Mouse (Mus musculus): Measurements from ENCODE around the gene Gm6482. TPM values are rescaled to one million over a fixed set of nuclear protein-coding genes. Genes with fewer than 3 reads are reported as not detected.

The Gm6482 gene
- polyA plus RNA-seq (2014; fragmentation: Illumina TruSeq; extraction: RNeasy Lipid Tissue Mini Kit (QIAGEN cat#74804); ENCODE audit: low read depth, low replicate concordance), result not detected

GRCm38 (mm10) chr14:41408181-41408580 lies at the start of gene Gm6482:
Gm6482 (minus strand) TSS chr14:41408281.

GRCm38 (mm10) chr14:41453418-41453817 lies 45.3 kb upstream of the Gm6482 start, which contains the start of gene Gm7954:
Gm7954 (minus strand) TSS chr14:41453518.

GRCm38 (mm10) chr14:41386279-41386678 lies 21.8 kb downstream of the Gm6482 start, which contains the start of gene Gm7945:
Gm7945 (minus strand) TSS chr14:41386379.

Other genes with a start within 250 kb of the Gm6482 start
- gene Sftpd, start 223.1 kb downstream of the Gm6482 start, polyA plus RNA-seq (2014; fragmentation: Illumina TruSeq; extraction: RNeasy Lipid Tissue Mini Kit (QIAGEN cat#74804); ENCODE audit: low read depth, low replicate concordance), result not detected
- not detected for gene Gm2832, start 129.5 kb downstream of the Gm6482 start, polyA plus RNA-seq (2014; fragmentation: Illumina TruSeq; extraction: RNeasy Lipid Tissue Mini Kit (QIAGEN cat#74804); ENCODE audit: low read depth, low replicate concordance)
- not detected for gene Gm5798, start 59.7 kb downstream of the Gm6482 start, polyA plus RNA-seq (2014; fragmentation: Illumina TruSeq; extraction: RNeasy Lipid Tissue Mini Kit (QIAGEN cat#74804); ENCODE audit: low read depth, low replicate concordance)
- gene Gm7945, start 21.9 kb downstream of the Gm6482 start, polyA plus RNA-seq (2014; fragmentation: Illumina TruSeq; extraction: RNeasy Lipid Tissue Mini Kit (QIAGEN cat#74804); ENCODE audit: low read depth, low replicate concordance), result not detected
- not detected for gene Gm7954, start 45.2 kb upstream of the Gm6482 start, polyA plus RNA-seq (2014; fragmentation: Illumina TruSeq; extraction: RNeasy Lipid Tissue Mini Kit (QIAGEN cat#74804); ENCODE audit: low read depth, low replicate concordance)
- not detected for gene Gm3486, start 81.2 kb upstream of the Gm6482 start, polyA plus RNA-seq (2014; fragmentation: Illumina TruSeq; extraction: RNeasy Lipid Tissue Mini Kit (QIAGEN cat#74804); ENCODE audit: low read depth, low replicate concordance)
- not detected for gene Gm7970, start 147.3 kb upstream of the Gm6482 start, polyA plus RNA-seq (2014; fragmentation: Illumina TruSeq; extraction: RNeasy Lipid Tissue Mini Kit (QIAGEN cat#74804); ENCODE audit: low read depth, low replicate concordance)
- gene 1700049E17Rik2, start 164.9 kb upstream of the Gm6482 start, polyA plus RNA-seq (2014; fragmentation: Illumina TruSeq; extraction: RNeasy Lipid Tissue Mini Kit (QIAGEN cat#74804); ENCODE audit: low read depth, low replicate concordance), result not detected
- gene Gm3072, start 216.3 kb upstream of the Gm6482 start, polyA plus RNA-seq (2014; fragmentation: Illumina TruSeq; extraction: RNeasy Lipid Tissue Mini Kit (QIAGEN cat#74804); ENCODE audit: low read depth, low replicate concordance), result not detected
- not detected for gene Gm3676, start 238.2 kb upstream of the Gm6482 start, polyA plus RNA-seq (2014; fragmentation: Illumina TruSeq; extraction: RNeasy Lipid Tissue Mini Kit (QIAGEN cat#74804); ENCODE audit: low read depth, low replicate concordance)

All from heart, adult 10 weeks (tissue).